Mouse (Mus musculus) MEL (cell line): ENCODE measurements around the gene Cacna1i. TPM values are rescaled to one million over a fixed set of nuclear protein-coding genes. Genes with fewer than 3 reads are reported as not detected.

Experiments used
- DNase-seq: peaks from one replicate; pipeline ENCODE4 v3.0.0; 2011; ENCODE audit warnings: low read depth, low spot score
- H3K27ac ChIP-seq: 2 replicates; pipeline ENCODE4 v1.5.1; 2012; ENCODE audit warnings: low read depth, mild to moderate bottlenecking, control low read depth, low read length, moderate library complexity; ENCODE audit not compliant: control insufficient read depth
- H3K27me3 ChIP-seq, 2 experiments: fragments of 150-350 bp in 1 of 2; sonication (generic) in 1 of 2; 2 replicates each; pipeline ENCODE4 v1.6.1; 2012; ENCODE audit warnings: low read length in 2 of 2, mild to moderate bottlenecking in 2 of 2, improper control_type of control experiment in 1 of 2, moderate library complexity in 1 of 2; ENCODE audit not compliant: insufficient read depth in 2 of 2, control insufficient read depth in 1 of 2
- H3K36me3 ChIP-seq, 2 experiments: 2 replicates each; pipeline ENCODE4 v1.6.1; 2012 to 2014; ENCODE audit warnings: low read length in 2 of 2, improper control_type of control experiment in 1 of 2, inconsistent platforms in 1 of 2, mild to moderate bottlenecking in 1 of 2; ENCODE audit not compliant: insufficient read depth in 2 of 2, control insufficient read depth in 1 of 2
- H3K4me1 ChIP-seq, 2 experiments: fragments of 150-350 bp in 1 of 2; sonication (generic) in 1 of 2; 2 replicates each; pipeline ENCODE4 v1.6.1; 2012; ENCODE audit warnings: low read length in 2 of 2, improper control_type of control experiment in 1 of 2, mild to moderate bottlenecking in 1 of 2; ENCODE audit not compliant: insufficient read depth in 2 of 2, control insufficient read depth in 1 of 2
- H3K4me3 ChIP-seq, 2 experiments: fragments of 150-350 bp in 1 of 2; sonication (generic) in 1 of 2; 2 replicates each; pipeline ENCODE4 v1.5.1; 2012; ENCODE audit warnings: low read depth in 2 of 2, low read length in 2 of 2, mild to moderate bottlenecking in 2 of 2, moderate library complexity in 2 of 2, control low read depth in 1 of 2, improper control_type of control experiment in 1 of 2; ENCODE audit not compliant: control insufficient read depth in 1 of 2, insufficient read depth in 1 of 2
- H3K79me2 ChIP-seq: 2 replicates; pipeline ENCODE4 v1.6.1; 2012; ENCODE audit warnings: mild to moderate bottlenecking, low read length, moderate library complexity; ENCODE audit not compliant: control insufficient read depth, poor library complexity, insufficient read depth
- H3K9ac ChIP-seq: 2 replicates; pipeline ENCODE4 v1.6.1; 2012; ENCODE audit warnings: low read depth, mild to moderate bottlenecking, control low read depth, low read length, moderate library complexity; ENCODE audit not compliant: control insufficient read depth, poor library complexity, severe bottlenecking
- H3K9me3 ChIP-seq: fragments of 150-350 bp; sonication (generic); replicated peaks from 2 replicates; pipeline ENCODE4 v1.6.1; 2012; ENCODE audit warnings: mild to moderate bottlenecking, low read length, improper control_type of control experiment, moderate library complexity; ENCODE audit not compliant: insufficient read depth
- CHD1 ChIP-seq: IDR thresholded peaks from 2 replicates; pipeline ENCODE4 v1.6.1; 2012; ENCODE audit warnings: low read depth, mild to moderate bottlenecking, inconsistent platforms, low read length, improper control_type of control experiment
- CTCF ChIP-seq, 3 experiments: IDR thresholded peaks in 2 of 3; conservative IDR thresholded peaks in 1 of 3; 2 replicates each; pipeline ENCODE4 v1.5.1; 2011 to 2012; ENCODE audit warnings: low read length in 3 of 3, low read depth in 2 of 3, mild to moderate bottlenecking in 2 of 3, improper control_type of control experiment in 1 of 3, inconsistent platforms in 1 of 3, mixed read lengths in 1 of 3, moderate library complexity in 1 of 3; ENCODE audit not compliant: control insufficient read depth in 1 of 3, insufficient read depth in 1 of 3, poor library complexity in 1 of 3, severe bottlenecking in 1 of 3
- ELF1 ChIP-seq: IDR thresholded peaks from 2 replicates; pipeline ENCODE4 v1.6.1; 2014; ENCODE audit warnings: low read depth, mild to moderate bottlenecking, inconsistent platforms, low read length, improper control_type of control experiment, moderate library complexity
- ETS1 ChIP-seq: IDR thresholded peaks from 2 replicates; pipeline ENCODE4 v1.6.1; 2012; ENCODE audit warnings: low read depth, mild to moderate bottlenecking, inconsistent platforms, low read length, improper control_type of control experiment, moderate library complexity
- GABPA ChIP-seq: IDR thresholded peaks from 2 replicates; pipeline ENCODE4 v1.6.1; 2012; ENCODE audit warnings: low read depth, mild to moderate bottlenecking, inconsistent platforms, low read length, improper control_type of control experiment, moderate library complexity
- GATA1 ChIP-seq: IDR thresholded peaks from 2 replicates; pipeline ENCODE4 v1.6.1; 2011; ENCODE audit warnings: low read depth, low read length, improper control_type of control experiment
- HCFC1 ChIP-seq: IDR thresholded peaks from 2 replicates; pipeline ENCODE4 v1.6.1; 2012; ENCODE audit warnings: low read depth, mild to moderate bottlenecking, inconsistent platforms, low read length, improper control_type of control experiment, moderate library complexity
- JUND ChIP-seq: IDR thresholded peaks from 2 replicates; pipeline ENCODE4 v1.6.1; 2011; ENCODE audit warnings: low read depth, mild to moderate bottlenecking, improper control_type of control experiment, low read length
- KAT2A ChIP-seq: conservative IDR thresholded peaks from 2 replicates; pipeline ENCODE4 v1.6.1; 2012; ENCODE audit warnings: low read depth, low read length, improper control_type of control experiment, inconsistent platforms
- MAFK ChIP-seq: IDR thresholded peaks from 2 replicates; pipeline ENCODE4 v1.6.1; 2011; ENCODE audit warnings: low read depth, mild to moderate bottlenecking, low read length, improper control_type of control experiment, borderline replicate concordance
- MAX ChIP-seq: IDR thresholded peaks from 2 replicates; pipeline ENCODE4 v1.6.1; 2011; ENCODE audit warnings: low read length, improper control_type of control experiment
- NRF1 ChIP-seq: IDR thresholded peaks from 2 replicates; pipeline ENCODE4 v1.6.1; 2014; ENCODE audit warnings: low read depth, mild to moderate bottlenecking, inconsistent platforms, low read length, improper control_type of control experiment, moderate library complexity; ENCODE audit not compliant: poor library complexity, insufficient read depth, severe bottlenecking
- RAD21 ChIP-seq: IDR thresholded peaks from 2 replicates; pipeline ENCODE4 v1.6.1; 2011; ENCODE audit warnings: mild to moderate bottlenecking, low read depth, low read length, improper control_type of control experiment
- RCOR1 ChIP-seq: IDR thresholded peaks from 2 replicates; pipeline ENCODE4 v1.6.1; 2012; ENCODE audit warnings: low read depth, mild to moderate bottlenecking, inconsistent platforms, low read length, improper control_type of control experiment
- SIN3A ChIP-seq: IDR thresholded peaks from 2 replicates; pipeline ENCODE4 v1.6.1; 2012; ENCODE audit warnings: low read length, improper control_type of control experiment, inconsistent platforms
- TBP ChIP-seq: IDR thresholded peaks from 2 replicates; pipeline ENCODE4 v1.8.0; 2011; ENCODE audit warnings: low read depth, low read length, improper control_type of control experiment
- TCF12 ChIP-seq: IDR thresholded peaks from 2 replicates; pipeline ENCODE4 v1.6.1; 2014; ENCODE audit warnings: low read depth, mild to moderate bottlenecking, inconsistent platforms, low read length, improper control_type of control experiment, moderate library complexity
- UBTF ChIP-seq: IDR thresholded peaks from 2 replicates; pipeline ENCODE4 v1.6.1; 2012; ENCODE audit warnings: low read depth, mild to moderate bottlenecking, inconsistent platforms, low read length, improper control_type of control experiment, moderate library complexity, borderline replicate concordance; ENCODE audit not compliant: insufficient read depth
- USF2 ChIP-seq, 2 experiments: IDR thresholded peaks; 2 replicates each; pipeline ENCODE4 v1.6.1; 2011 to 2012; ENCODE audit warnings: improper control_type of control experiment in 2 of 2, low read length in 2 of 2, borderline replicate concordance in 1 of 2, inconsistent platforms in 1 of 2, low read depth in 1 of 2, mild to moderate bottlenecking in 1 of 2; ENCODE audit not compliant: insufficient read depth in 1 of 2
- ZMIZ1 ChIP-seq: IDR thresholded peaks from 2 replicates; pipeline ENCODE4 v1.6.1; 2012; ENCODE audit warnings: low read depth, mild to moderate bottlenecking, inconsistent platforms, low read length, improper control_type of control experiment, moderate library complexity
- ZNF384 ChIP-seq: IDR thresholded peaks from 2 replicates; pipeline ENCODE4 v1.6.1; 2012; ENCODE audit warnings: low read depth, mild to moderate bottlenecking, inconsistent platforms, low read length, improper control_type of control experiment
- polyA plus RNA-seq, 2 experiments: library from polyadenylated mRNA; stranded (reverse) in 1 of 2; unstranded in 1 of 2; fragments of >175 nt in 1 of 2; fragments of >200 nt in 1 of 2; gene quantifications; 2 replicates each; pipeline versions ENCODE4 v1.2.1 to v1.2.4; 2012; ENCODE audit warnings: low replicate concordance in 2 of 2, low read depth in 1 of 2; ENCODE audit not compliant: insufficient read length in 2 of 2, insufficient read depth in 1 of 2, missing spikeins in 1 of 2
- total RNA-seq: library from RNA; depleted of rRNA; stranded (reverse); fragments of 300-350 nt; gene quantifications from 2 replicates; pipeline ENCODE4 v1.2.3, GENCODE M21; 2012

The Cacna1i gene
- total and polyA plus RNA-seq, 3 experiments: not detected

- H3K79me2 ChIP-seq: no peaks in the 10 kb centered on the region
- DNase-seq: no peak
- no peak overlapping the region for H3K4me3 ChIP-seq
- H3K4me1 ChIP-seq: no peaks in the 10 kb centered on the region
- no peaks in the 10 kb centered on the region for H3K36me3 ChIP-seq
- TF ChIP-seq CTCF (IDR thresholded peaks at IDR 0.05 in 2 of 3, conservative IDR thresholded peaks at IDR 0.05 in 1 of 3; ENCODE audit: control insufficient read depth in 1 of 3, insufficient read depth in 1 of 3, low read depth in 2 of 3, low read length in 3 of 3, poor library complexity in 1 of 3, severe bottlenecking in 1 of 3) (no peak), UBTF (no peak), ETS1 (no peak), RAD21 (no peak), HCFC1 (no peak), ELF1 (no peak), RCOR1 (no peak), JUND (no peak), GATA1 (no peak), TBP (no peak), ZMIZ1 (no peak), ZNF384 (no peak), KAT2A (no peak), TCF12 (no peak), GABPA (no peak), NRF1 (no peak), USF2 (IDR thresholded peaks at IDR 0.05; ENCODE audit: borderline replicate concordance in 1 of 2, insufficient read depth in 1 of 2, low read depth in 1 of 2, low read length in 2 of 2) (no peak), SIN3A (no peak), MAX (no peak)
- H3K9me3 ChIP-seq: no peaks in the 10 kb centered on the region
- no peak overlapping the region for H3K27ac ChIP-seq
- H3K9ac ChIP-seq: no peak overlapping the region
- no peaks in the 10 kb centered on the region for H3K27me3 ChIP-seq
Observed at GRCm38 (mm10) chr15:80366899-80367298, 79.9 kb downstream of the Cacna1i start.

- Histone ChIP-seq H3K9me3 (no peaks in the 10 kb centered on the region), H3K27me3 (no peaks in the 10 kb centered on the region), H3K4me1 (no peaks in the 10 kb centered on the region), H3K4me3 (no peak overlapping the region), H3K9ac (no peak overlapping the region), H3K36me3 (no peaks in the 10 kb centered on the region), H3K79me2 (no peaks in the 10 kb centered on the region), H3K27ac (no peak overlapping the region)
- TF ChIP-seq MAFK (no peak), TBP (no peak), CHD1 (no peak)
- no peak for DNase-seq
Observed at GRCm38 (mm10) chr15:80373219-80373964, 86.4 kb downstream of the Cacna1i start.
